In genomic region chr6:145457066-145457465, GRCm38 (mm10) we compare ENCODE assay signal across 15 mouse cellular contexts.
DNase-seq lines count a peak whose midpoint lies in the region; ATAC-seq and TF ChIP-seq lines count a peak whose summit lies in the region.
"Had no signal": no experiment of that assay in that cellular context is flagged by ENCODE, and none has a peak within 500 bp of the region (broad histone marks: within the 10 kb centered on the region; RNA-seq: fewer than 3 reads in every experiment).

No protein-coding gene starts in this region.

- no peak for TF ChIP-seq CTCF in kidney, postnatal 0 days (IDR thresholded peaks at IDR 0.05; ENCODE audit: low read depth)

- no peaks in the 10 kb centered on the region for H3K27me3 ChIP-seq in kidney, postnatal 0 days (ENCODE audit: insufficient read depth, low read length)
- peaks cover 2% of the 10 kb centered on the region; the same call in 1 of the 2 replicates for H3K27me3 ChIP-seq in heart, embryonic 15.5 days
- no peaks in the 10 kb centered on the region for H3K27me3 ChIP-seq in midbrain, embryonic 16.5 days (ENCODE audit: control insufficient read depth, insufficient read depth, low read depth, low read length)
- H3K27me3 ChIP-seq: forebrain, embryonic 15.5 days; hindbrain, embryonic 13.5 days; liver, embryonic 13.5 days had no signal

- H3K27ac ChIP-seq in kidney, postnatal 0 days: no peak overlapping the region
- peak overlapping the region; percentile 87 for H3K27ac ChIP-seq in heart, embryonic 15.5 days
- no peak overlapping the region for H3K27ac ChIP-seq in midbrain, embryonic 16.5 days (ENCODE audit: low read length)
- H3K27ac ChIP-seq: embryonic facial prominence, embryonic 12.5 days; forebrain, embryonic 15.5 days; hindbrain, embryonic 13.5 days; layer of hippocampus, adult 2 months; liver, embryonic 13.5 days; midbrain, embryonic 13.5 days had no signal

- no peaks in the 10 kb centered on the region for H3K36me3 ChIP-seq in kidney, postnatal 0 days (ENCODE audit: insufficient read depth, low read length)
- H3K36me3 ChIP-seq in heart, embryonic 15.5 days: no peaks in the 10 kb centered on the region
- H3K36me3 ChIP-seq in midbrain, embryonic 16.5 days (ENCODE audit: control insufficient read depth, insufficient read depth, low read length): no peaks in the 10 kb centered on the region
- H3K36me3 ChIP-seq: embryonic facial prominence, embryonic 12.5 days; forebrain, embryonic 15.5 days; hindbrain, embryonic 13.5 days; liver, embryonic 13.5 days; midbrain, embryonic 13.5 days had no signal

- H3K4me3 ChIP-seq in kidney, postnatal 0 days (replicated peaks; ENCODE audit: low read depth, low read length): no peak overlapping the region
- H3K4me3 ChIP-seq in heart, embryonic 15.5 days: no peak overlapping the region
- H3K4me3 ChIP-seq in midbrain, embryonic 16.5 days (ENCODE audit: low read depth, low read length): no peak overlapping the region
- H3K4me3 ChIP-seq: embryonic facial prominence, embryonic 12.5 days; forebrain, embryonic 15.5 days; hindbrain, embryonic 13.5 days; layer of hippocampus, adult 2 months; liver, embryonic 13.5 days; midbrain, embryonic 13.5 days had no signal

- no peak for ATAC-seq in kidney, postnatal 0 days (replicated peaks; ENCODE audit: low FRiP score, low read depth)
- ATAC-seq in heart, embryonic 15.5 days (replicated peaks; ENCODE audit: insufficient number of reproducible peaks, insufficient read depth, low FRiP score, low read depth): peak; percentile 77
- ATAC-seq in megakaryocyte-erythroid progenitor cell, adult 5-6 weeks (replicated peaks; ENCODE audit: low FRiP score, low TSS enrichment, poor library complexity, severe bottlenecking): no peak
- ATAC-seq in midbrain, embryonic 16.5 days: no peak
- ATAC-seq: forebrain, embryonic 15.5 days; midbrain, embryonic 13.5 days had no signal

- H3K9ac ChIP-seq in kidney, postnatal 0 days (ENCODE audit: low read depth, low read length): no peak overlapping the region
- no peak overlapping the region for H3K9ac ChIP-seq in heart, embryonic 15.5 days
- H3K9ac ChIP-seq in midbrain, embryonic 16.5 days (ENCODE audit: low read depth, low read length): no peak overlapping the region
- H3K9ac ChIP-seq: embryonic facial prominence, embryonic 12.5 days; forebrain, embryonic 15.5 days; hindbrain, embryonic 13.5 days; liver, embryonic 13.5 days; midbrain, embryonic 13.5 days had no signal

- no peaks in the 10 kb centered on the region for H3K4me1 ChIP-seq in kidney, postnatal 0 days (replicated peaks; ENCODE audit: insufficient read depth, low read length)
- peaks cover 20% of the 10 kb centered on the region for H3K4me1 ChIP-seq in heart, embryonic 15.5 days (replicated peaks)
- H3K4me1 ChIP-seq in midbrain, embryonic 16.5 days (ENCODE audit: control insufficient read depth, insufficient read depth, low read length): no peaks in the 10 kb centered on the region
- H3K4me1 ChIP-seq: forebrain, embryonic 15.5 days; liver, embryonic 13.5 days; midbrain, embryonic 13.5 days had no signal

- 71% methylated on average over 15 of the region's 15 CpGs for WGBS in kidney, postnatal 0 days
- whole genome bisulfite sequencing in heart, embryonic 15.5 days: 33% methylated on average over 15 of the region's 15 CpGs
- WGBS in midbrain, embryonic 16.5 days: 84% methylated on average over 15 of the region's 15 CpGs

- peak; percentile 22 for DNase-seq in kidney, postnatal 0 days (ENCODE audit: low spot score)
- no peak for DNase-seq in kidney, adult 8-10 months
- DNase-seq in adrenal gland, postnatal 25 days: peak; percentile 25
- DNase-seq in lung, postnatal 14 days: peak; percentile 34
- no peak for DNase-seq in retina, embryonic 14.5 days (ENCODE audit: low spot score)
- DNase-seq: cerebellum, adult 8-10 months; liver, embryonic 13.5 days had no signal

- H3K4me2 ChIP-seq in kidney, postnatal 0 days (ENCODE audit: low read length): no peak overlapping the region
- H3K4me2 ChIP-seq in heart, embryonic 15.5 days: 0 out of 2 replicates have a peak overlapping the region, but pooled peaks have one; percentile 4
- no peak overlapping the region for H3K4me2 ChIP-seq in midbrain, embryonic 16.5 days (ENCODE audit: low read length)
- H3K4me2 ChIP-seq: embryonic facial prominence, embryonic 12.5 days; forebrain, embryonic 15.5 days; hindbrain, embryonic 13.5 days; liver, embryonic 13.5 days; midbrain, embryonic 13.5 days had no signal

- no peaks in the 10 kb centered on the region for H3K9me3 ChIP-seq in kidney, postnatal 0 days (replicated peaks; ENCODE audit: low read length)
- no peaks in the 10 kb centered on the region for H3K9me3 ChIP-seq in heart, embryonic 15.5 days (replicated peaks)
- no peaks in the 10 kb centered on the region for H3K9me3 ChIP-seq in midbrain, embryonic 16.5 days (replicated peaks; ENCODE audit: control insufficient read depth, low read length, poor library complexity, severe bottlenecking)
- H3K9me3 ChIP-seq: embryonic facial prominence, embryonic 12.5 days; forebrain, embryonic 15.5 days; hindbrain, embryonic 13.5 days; liver, embryonic 13.5 days; midbrain, embryonic 13.5 days had no signal

Comparison
In these comparisons a context has a peak if more than half of its experiments do, and no peak if none do; other contexts are left out.
1. DNase-seq: peak in kidney, postnatal 0 days (single experiment), adrenal gland, postnatal 25 days (single experiment) and lung, postnatal 14 days (single experiment); none in kidney, adult 8-10 months (0 of 2) and retina, embryonic 14.5 days (single experiment).